Mouse (Mus musculus): ENCODE measurements around the gene Zdhhc12. TPM values are rescaled to one million over a fixed set of nuclear protein-coding genes. Genes with fewer than 3 reads are reported as not detected.
A peak's percentile ranks its signal among the peaks of the same experiment; 100 is the strongest.

Zdhhc12 gene
- polyA plus RNA-seq, 1 experiment from 2014 or later, result 30.9 TPM

DNA sequence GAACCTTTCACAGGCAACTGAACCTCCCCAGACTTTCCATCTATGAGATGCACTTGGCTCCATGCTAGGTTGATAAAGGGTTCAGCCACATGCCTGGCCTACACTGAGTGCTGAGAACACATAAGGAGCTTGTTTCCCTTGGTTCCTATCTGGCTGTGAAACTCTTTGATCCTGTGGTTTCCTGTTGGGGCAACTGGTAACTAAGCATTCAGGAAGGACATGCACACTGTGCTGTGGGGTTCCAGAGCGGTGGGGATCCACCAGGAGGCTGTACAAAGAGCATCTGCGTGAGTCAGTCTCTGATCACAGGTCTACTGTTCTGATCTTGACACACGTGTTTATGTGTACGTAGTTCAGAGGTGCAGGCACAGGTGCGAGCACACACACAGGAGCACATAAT lies 19.1 kb upstream of the Zdhhc12 start:
- H3K27ac ChIP-seq (replicated peaks; ENCODE audit: low read depth, low read length), result no peak overlapping the region
- 80% methylated on average over 5 of the region's 5 CpGs for WGBS
- no peak for DNase-seq (ENCODE audit: low spot score)

DNA sequence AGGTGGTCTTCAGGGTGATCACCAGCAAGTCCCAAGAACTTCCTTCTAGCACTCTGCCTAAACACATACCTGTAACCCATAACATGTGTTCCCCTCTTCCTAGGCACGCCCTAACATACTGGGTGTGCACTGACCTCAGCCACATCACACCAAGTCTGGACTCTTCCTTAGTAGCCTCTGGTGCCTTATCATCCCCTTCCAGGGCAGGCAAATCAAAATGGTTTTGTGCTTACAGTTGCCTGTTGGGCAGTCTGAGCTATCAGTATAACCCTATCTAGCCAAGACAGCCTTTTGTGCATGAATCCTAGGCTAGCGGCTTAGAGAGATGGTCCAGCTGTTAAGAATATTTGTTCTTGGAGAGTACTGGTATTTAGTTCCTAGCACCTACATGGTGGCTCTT lies 18.1 kb upstream of the Zdhhc12 start:
- Histone ChIP-seq H3K9me3 (replicated peaks; ENCODE audit: control insufficient read depth, low read length) (no peaks in the 10 kb centered on the region), H3K36me3 (replicated peaks; ENCODE audit: control insufficient read depth, insufficient read depth, low read depth, low read length) (peaks cover 3% of the 10 kb centered on the region; the same call in 1 of the 2 replicates), H3K9ac (replicated peaks; ENCODE audit: low read length) (no peak overlapping the region), H3K27ac (replicated peaks; ENCODE audit: low read depth, low read length) (no peak overlapping the region), H3K4me1 (ENCODE audit: control insufficient read depth, insufficient read depth, low read length) (no peaks in the 10 kb centered on the region), H3K4me3 (ENCODE audit: low read depth, low read length) (no peak overlapping the region), H3K27me3 (ENCODE audit: control insufficient read depth, insufficient read depth, low read length) (no peaks in the 10 kb centered on the region), H3K4me2 (ENCODE audit: low read depth, low read length) (no peak overlapping the region)
- ATAC-seq (replicated peaks; ENCODE audit: insufficient number of reproducible peaks, low FRiP score, low TSS enrichment, low read depth) (no peak), DNase-seq (ENCODE audit: low spot score) (no peak)
- 96% methylated on average over 2 of the region's 2 CpGs for WGBS

More for the DNA sequence above, 19.1 kb upstream of the Zdhhc12 start:
- Histone ChIP-seq H3K4me1 (ENCODE audit: control insufficient read depth, insufficient read depth, low read length) (no peaks in the 10 kb centered on the region), H3K4me2 (ENCODE audit: low read depth, low read length) (no peak overlapping the region), H3K9ac (replicated peaks; ENCODE audit: low read length) (no peak overlapping the region), H3K27me3 (ENCODE audit: control insufficient read depth, insufficient read depth, low read length) (no peaks in the 10 kb centered on the region), H3K36me3 (replicated peaks; ENCODE audit: control insufficient read depth, insufficient read depth, low read depth, low read length) (peaks cover 3% of the 10 kb centered on the region; the same call in 1 of the 2 replicates), H3K9me3 (replicated peaks; ENCODE audit: control insufficient read depth, low read length) (no peaks in the 10 kb centered on the region), H3K4me3 (ENCODE audit: low read depth, low read length) (no peak overlapping the region)
- no peak for ATAC-seq (replicated peaks; ENCODE audit: insufficient number of reproducible peaks, low FRiP score, low TSS enrichment, low read depth)

DNA sequence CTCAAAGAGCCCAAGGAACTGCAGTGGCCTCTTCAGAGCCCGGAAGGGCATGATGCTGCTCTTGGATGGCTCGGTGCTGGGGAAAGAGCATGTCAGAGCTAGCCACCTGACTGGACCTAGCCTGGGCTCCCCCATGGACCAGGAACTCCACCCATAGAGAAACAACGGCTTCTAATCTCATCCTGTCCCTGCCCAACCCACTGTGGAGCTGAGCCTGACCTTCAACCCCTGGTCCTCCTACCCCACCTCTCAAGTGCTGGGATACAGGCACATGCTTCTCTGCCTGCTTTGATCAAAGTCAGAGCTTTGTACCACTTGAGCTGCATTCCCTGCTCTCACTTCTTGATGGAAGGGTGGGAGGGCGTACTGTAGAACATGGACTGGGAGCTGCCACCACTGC lies 14.8 kb upstream of the Zdhhc12 start:
- H3K27ac ChIP-seq (replicated peaks; ENCODE audit: low read depth, low read length), result no peak overlapping the region
- no peak overlapping the region for H3K4me2 ChIP-seq (ENCODE audit: low read depth, low read length)
- ATAC-seq (replicated peaks; ENCODE audit: insufficient number of reproducible peaks, low FRiP score, low TSS enrichment, low read depth) (no peak), DNase-seq (ENCODE audit: low spot score) (no peak)
- WGBS, result 92% methylated on average over 4 of the region's 4 CpGs
- H3K4me1 ChIP-seq (ENCODE audit: control insufficient read depth, insufficient read depth, low read length), result no peaks in the 10 kb centered on the region
- H3K9me3 ChIP-seq (replicated peaks; ENCODE audit: control insufficient read depth, low read length), result no peaks in the 10 kb centered on the region
- no peaks in the 10 kb centered on the region for H3K27me3 ChIP-seq (ENCODE audit: control insufficient read depth, insufficient read depth, low read length)
- no peak overlapping the region for H3K9ac ChIP-seq (replicated peaks; ENCODE audit: low read length)
- no peak overlapping the region for H3K4me3 ChIP-seq (ENCODE audit: low read depth, low read length)
- peaks cover 3% of the 10 kb centered on the region; the same call in 1 of the 2 replicates for H3K36me3 ChIP-seq (replicated peaks; ENCODE audit: control insufficient read depth, insufficient read depth, low read depth, low read length)

DNA sequence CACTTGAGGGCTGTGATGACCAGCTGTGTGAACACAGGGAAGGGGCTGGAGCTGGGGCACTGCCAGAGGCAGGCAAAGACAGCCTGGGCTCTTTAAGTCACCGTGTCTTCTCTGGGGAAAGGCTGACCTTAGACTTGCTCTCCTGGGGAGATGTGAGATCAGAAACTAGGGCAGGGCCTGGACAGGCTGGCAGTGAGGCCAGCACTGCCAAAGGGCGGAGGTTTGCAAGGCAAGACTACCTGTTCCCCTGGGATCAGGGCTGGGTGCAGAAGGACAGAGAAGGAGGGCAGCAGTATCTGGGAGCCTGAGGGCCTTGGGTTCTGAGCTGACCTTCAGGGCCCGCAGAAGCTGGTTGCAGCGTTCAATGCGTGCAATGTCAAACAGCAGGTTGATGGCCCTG lies 14.2 kb upstream of the Zdhhc12 start:
- Histone ChIP-seq H3K27me3 (ENCODE audit: control insufficient read depth, insufficient read depth, low read length) (no peaks in the 10 kb centered on the region), H3K9ac (replicated peaks; ENCODE audit: low read length) (no peak overlapping the region), H3K4me1 (ENCODE audit: control insufficient read depth, insufficient read depth, low read length) (no peaks in the 10 kb centered on the region), H3K4me3 (ENCODE audit: low read depth, low read length) (no peak overlapping the region), H3K9me3 (replicated peaks; ENCODE audit: control insufficient read depth, low read length) (no peaks in the 10 kb centered on the region), H3K36me3 (replicated peaks; ENCODE audit: control insufficient read depth, insufficient read depth, low read depth, low read length) (peaks cover 3% of the 10 kb centered on the region; the same call in 1 of the 2 replicates), H3K4me2 (ENCODE audit: low read depth, low read length) (no peak overlapping the region), H3K27ac (replicated peaks; ENCODE audit: low read depth, low read length) (no peak overlapping the region)
- no peak for DNase-seq (ENCODE audit: low spot score)
- 95% methylated on average over 5 of the region's 5 CpGs for WGBS
- no peak for ATAC-seq (replicated peaks; ENCODE audit: insufficient number of reproducible peaks, low FRiP score, low TSS enrichment, low read depth)

DNA sequence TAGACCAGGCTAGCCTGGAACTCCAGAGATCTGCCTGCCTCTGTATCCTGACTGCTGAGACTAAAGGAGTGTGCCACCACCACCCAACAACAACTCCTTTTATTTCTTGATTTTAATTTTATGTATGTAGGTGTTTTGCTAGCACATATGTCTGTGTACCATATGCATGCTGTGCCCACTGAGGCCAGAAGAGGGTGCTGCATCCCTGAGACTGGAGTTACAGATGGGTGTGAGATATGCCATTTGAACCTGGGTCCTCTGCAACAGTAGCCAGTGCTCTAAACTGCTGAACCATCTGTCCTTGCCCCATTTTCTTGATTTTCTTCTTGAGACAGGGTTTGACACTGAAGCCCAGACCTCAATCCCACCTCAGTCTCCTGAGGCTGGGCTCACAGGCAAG lies 12.9 kb upstream of the Zdhhc12 start:
- no peak for ATAC-seq (replicated peaks; ENCODE audit: insufficient number of reproducible peaks, low FRiP score, low TSS enrichment, low read depth)
- Histone ChIP-seq H3K9me3 (replicated peaks; ENCODE audit: control insufficient read depth, low read length) (no peaks in the 10 kb centered on the region), H3K36me3 (replicated peaks; ENCODE audit: control insufficient read depth, insufficient read depth, low read depth, low read length) (peaks cover 3% of the 10 kb centered on the region; the same call in 1 of the 2 replicates), H3K27ac (replicated peaks; ENCODE audit: low read depth, low read length) (no peak overlapping the region), H3K4me1 (ENCODE audit: control insufficient read depth, insufficient read depth, low read length) (no peaks in the 10 kb centered on the region), H3K4me2 (ENCODE audit: low read depth, low read length) (no peak overlapping the region), H3K27me3 (ENCODE audit: control insufficient read depth, insufficient read depth, low read length) (no peaks in the 10 kb centered on the region), H3K4me3 (ENCODE audit: low read depth, low read length) (no peak overlapping the region), H3K9ac (replicated peaks; ENCODE audit: low read length) (no peak overlapping the region)
- DNase-seq (ENCODE audit: low spot score), result peak; percentile 62

DNA sequence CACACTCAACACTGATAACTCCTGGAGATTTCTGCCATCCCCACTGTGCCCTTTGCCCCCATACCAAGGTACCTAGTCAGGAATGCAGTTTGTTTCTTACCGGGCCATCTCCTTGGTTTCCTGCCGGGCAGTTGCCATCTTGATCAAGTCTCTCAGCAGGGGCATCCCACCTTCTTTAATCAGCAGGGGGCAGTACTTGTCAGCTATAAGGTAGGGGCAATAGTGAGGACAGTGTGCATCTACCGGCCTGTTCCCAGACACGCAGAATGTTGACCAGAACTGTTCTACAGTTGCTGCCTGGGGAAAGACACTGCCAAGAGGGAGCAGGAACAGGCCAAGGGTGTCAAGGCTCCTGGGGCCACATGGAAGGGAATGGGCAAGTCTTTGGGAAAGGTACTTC lies 6.8 kb upstream of the Zdhhc12 start:
- Histone ChIP-seq H3K4me3 (ENCODE audit: low read depth, low read length) (no peak overlapping the region), H3K9ac (replicated peaks; ENCODE audit: low read length) (no peak overlapping the region), H3K9me3 (replicated peaks; ENCODE audit: control insufficient read depth, low read length) (no peaks in the 10 kb centered on the region), H3K27me3 (ENCODE audit: control insufficient read depth, insufficient read depth, low read length) (no peaks in the 10 kb centered on the region), H3K4me1 (ENCODE audit: control insufficient read depth, insufficient read depth, low read length) (no peaks in the 10 kb centered on the region), H3K36me3 (replicated peaks; ENCODE audit: control insufficient read depth, insufficient read depth, low read depth, low read length) (no peaks in the 10 kb centered on the region; the same call in 1 of the 2 replicates), H3K4me2 (ENCODE audit: low read depth, low read length) (no peak overlapping the region), H3K27ac (replicated peaks; ENCODE audit: low read depth, low read length) (no peak overlapping the region)
- 69% methylated on average over 4 of the region's 4 CpGs for WGBS
- no peak for DNase-seq (ENCODE audit: low spot score)
- no peak for ATAC-seq (replicated peaks; ENCODE audit: insufficient number of reproducible peaks, low FRiP score, low TSS enrichment, low read depth)

- Histone ChIP-seq H3K27ac (replicated peaks; ENCODE audit: low read depth, low read length) (no peak overlapping the region), H3K27me3 (ENCODE audit: control insufficient read depth, insufficient read depth, low read length) (no peaks in the 10 kb centered on the region), H3K4me2 (ENCODE audit: low read depth, low read length) (no peak overlapping the region), H3K4me1 (ENCODE audit: control insufficient read depth, insufficient read depth, low read length) (no peaks in the 10 kb centered on the region), H3K9me3 (replicated peaks; ENCODE audit: control insufficient read depth, low read length) (no peaks in the 10 kb centered on the region), H3K36me3 (replicated peaks; ENCODE audit: control insufficient read depth, insufficient read depth, low read depth, low read length) (no peaks in the 10 kb centered on the region), H3K9ac (replicated peaks; ENCODE audit: low read length) (no peak overlapping the region), H3K4me3 (ENCODE audit: low read depth, low read length) (no peak overlapping the region)
- WGBS, result 86% methylated on average over 2 of the region's 2 CpGs
- peak; percentile 66 for DNase-seq (ENCODE audit: low spot score)
- no peak for ATAC-seq (replicated peaks; ENCODE audit: insufficient number of reproducible peaks, low FRiP score, low TSS enrichment, low read depth)
These were observed 2.6 kb upstream of the Zdhhc12 start for GRCm38 (mm10) chr2:30095882-30096527.

- H3K4me1 ChIP-seq (ENCODE audit: control insufficient read depth, insufficient read depth, low read length), result no peaks in the 10 kb centered on the region
- DNase-seq (ENCODE audit: low spot score) (no peak), ATAC-seq (replicated peaks; ENCODE audit: insufficient number of reproducible peaks, low FRiP score, low TSS enrichment, low read depth) (no peak)
- 0 out of 2 replicates have a peak overlapping the region, but pooled peaks have one; percentile 10 for H3K27ac ChIP-seq (replicated peaks; ENCODE audit: low read depth, low read length)
- peak overlapping the region; percentile 68 for H3K9ac ChIP-seq (replicated peaks; ENCODE audit: low read length)
- H3K36me3 ChIP-seq (replicated peaks; ENCODE audit: control insufficient read depth, insufficient read depth, low read depth, low read length), result no peaks in the 10 kb centered on the region; the same call in 1 of the 2 replicates
- H3K27me3 ChIP-seq (ENCODE audit: control insufficient read depth, insufficient read depth, low read length), result no peaks in the 10 kb centered on the region
- H3K9me3 ChIP-seq (replicated peaks; ENCODE audit: control insufficient read depth, low read length), result no peaks in the 10 kb centered on the region
- WGBS, result 2% methylated on average over 13 of the region's 13 CpGs
- peak overlapping the region; percentile 70 for H3K4me3 ChIP-seq (ENCODE audit: low read depth, low read length)
- peak overlapping the region; percentile 66 for H3K4me2 ChIP-seq (ENCODE audit: low read depth, low read length)
These were observed 750 bp upstream of the Zdhhc12 start for GRCm38 (mm10) chr2:30094208-30094588.
